Mouse (Mus musculus) heart, postnatal 0 days (tissue): Measurements from ENCODE around the gene Zswim8. TPM values are rescaled to one million over a fixed set of nuclear protein-coding genes. Genes with fewer than 3 reads are reported as not detected.
A peak's percentile ranks its signal among the peaks of the same experiment; 100 is the strongest.

Source experiments
- ATAC-seq: fragments of 200-750 bp; cut with Nextera tagmentation; 2 replicates; pipeline ENCODE4 v1.8.0; 2017; ENCODE audit warnings: low read depth, moderate number of reproducible peaks, moderate library complexity; ENCODE audit not compliant: insufficient read depth
- DNase-seq: peaks from one replicate; pipeline ENCODE4 v3.0.0-alpha.2; 2016; ENCODE audit warnings: low spot score
- H3K27ac ChIP-seq: fragments of 300-500 bp; sonication (generic); 2 replicates; pipeline ENCODE4 v1.5.1; 2014; ENCODE audit warnings: low read depth, mild to moderate bottlenecking
- H3K27me3 ChIP-seq: fragments of 300-500 bp; sonication (generic); 2 replicates; pipeline ENCODE4 v1.6.1; 2014; ENCODE audit warnings: low read length, mixed read lengths; ENCODE audit not compliant: control insufficient read depth, insufficient read depth
- H3K36me3 ChIP-seq: fragments of 300-500 bp; sonication (generic); replicated peaks from 2 replicates; pipeline ENCODE4 v1.6.1; 2014; ENCODE audit warnings: low read length, mixed read lengths; ENCODE audit not compliant: control insufficient read depth, insufficient read depth
- H3K4me1 ChIP-seq: fragments of 300-500 bp; sonication (generic); 2 replicates; pipeline ENCODE4 v1.6.1; 2014; ENCODE audit warnings: antibody characterized with exemption; ENCODE audit not compliant: control insufficient read depth, insufficient read depth
- H3K4me2 ChIP-seq: fragments of 300-500 bp; sonication (generic); 2 replicates; pipeline ENCODE4 v1.6.1; 2014; ENCODE audit warnings: low read depth, mild to moderate bottlenecking, low read length, moderate library complexity
- H3K4me3 ChIP-seq: fragments of 300-500 bp; sonication (generic); 2 replicates; pipeline ENCODE4 v1.5.1; 2014; ENCODE audit warnings: low read depth, low read length
- H3K9ac ChIP-seq: fragments of 300-500 bp; sonication (generic); replicated peaks from 2 replicates; pipeline ENCODE4 v1.6.1; 2014; ENCODE audit warnings: low read depth, low read length, mixed read lengths
- H3K9me3 ChIP-seq: fragments of 300-500 bp; sonication (generic); replicated peaks from 2 replicates; pipeline ENCODE4 v1.6.1; 2016; ENCODE audit warnings: low read length; ENCODE audit not compliant: control insufficient read depth
- CTCF ChIP-seq: IDR thresholded peaks from 2 replicates; pipeline ENCODE4 v1.5.1; 2016; ENCODE audit warnings: antibody characterized with exemption, control low read depth, low read depth
- EP300 ChIP-seq: IDR thresholded peaks from 2 replicates; pipeline ENCODE4 v1.6.1; 2016; ENCODE audit warnings: antibody characterized with exemption, low read depth
- WGBS: fragments of 180-500 bp; shearing (Covaris S2); extraction: QIAGEN DNeasy Blood & Tissue Kit; methylation state at CpG from one replicate; pipeline ENCODE4 v1.1.7; 2014; 5-methylcytosine and 5-hydroxymethylcytosine counted together
- microRNA-seq: library from miRNA; unstranded; fragments of <30 nt; microRNA quantifications from one replicate; pipeline ENCODE4, GENCODE M21; 2016
- polyA plus RNA-seq: library from polyadenylated mRNA; unstranded; fragments of >200 nt; fragmentation: Nextera tagmentation; extraction: Ambion mirVana; gene quantifications from 2 replicates; pipeline ENCODE4 v1.2.1, GENCODE M21; 2015
- total RNA-seq: library from RNA; depleted of rRNA; stranded (reverse); fragments of >200 nt; gene quantifications from 2 replicates; pipeline ENCODE4 v1.2.3, GENCODE M21; 2014; ENCODE audit warnings: low replicate concordance; rRNA removed

Zswim8 gene
- total and polyA plus RNA-seq, 2 experiments from 2014 or later, result 14.2 to 78.8 TPM

DNA sequence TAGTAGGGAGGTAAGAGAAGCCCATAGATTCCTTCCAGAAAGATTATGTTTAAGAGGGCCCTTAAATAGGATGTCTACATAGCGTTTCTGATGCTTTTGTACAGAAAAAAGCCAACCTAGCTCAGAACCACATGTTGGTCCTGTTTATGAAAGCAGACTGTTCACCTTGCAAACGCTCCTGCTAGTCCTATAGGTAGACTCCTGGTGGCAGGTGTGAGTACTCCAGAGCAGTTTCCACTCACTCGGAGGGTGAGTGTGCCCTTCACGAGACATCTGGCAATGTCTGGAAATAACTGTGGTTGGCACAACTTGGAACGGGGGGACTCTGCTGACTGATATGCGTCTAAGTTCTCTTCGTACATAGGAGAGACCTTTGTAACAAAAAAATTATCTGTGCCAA, 60.6 kb downstream of the Zswim8 start:
- ATAC-seq (no peak), DNase-seq (peak; percentile 48)
- H3K4me1 ChIP-seq, result peaks cover 45% of the 10 kb centered on the region
- H3K4me3 ChIP-seq, result no peak overlapping the region
- peak; percentile 16; the same call in 1 of the 2 replicates for TF ChIP-seq CTCF
- TF ChIP-seq EP300, result no peak
- H3K27me3 ChIP-seq, result no peaks in the 10 kb centered on the region
- peak overlapping the region; percentile 60; the same call in 1 of the 2 replicates for H3K9ac ChIP-seq
- 46% methylated on average over 7 of the region's 7 CpGs for WGBS
- peaks cover 48% of the 10 kb centered on the region for H3K36me3 ChIP-seq
- H3K27ac ChIP-seq, result peak overlapping the region; percentile 99
- H3K4me2 ChIP-seq, result 0 out of 2 replicates have a peak overlapping the region, but pooled peaks have one; percentile 2
- H3K9me3 ChIP-seq, result no peaks in the 10 kb centered on the region

DNA sequence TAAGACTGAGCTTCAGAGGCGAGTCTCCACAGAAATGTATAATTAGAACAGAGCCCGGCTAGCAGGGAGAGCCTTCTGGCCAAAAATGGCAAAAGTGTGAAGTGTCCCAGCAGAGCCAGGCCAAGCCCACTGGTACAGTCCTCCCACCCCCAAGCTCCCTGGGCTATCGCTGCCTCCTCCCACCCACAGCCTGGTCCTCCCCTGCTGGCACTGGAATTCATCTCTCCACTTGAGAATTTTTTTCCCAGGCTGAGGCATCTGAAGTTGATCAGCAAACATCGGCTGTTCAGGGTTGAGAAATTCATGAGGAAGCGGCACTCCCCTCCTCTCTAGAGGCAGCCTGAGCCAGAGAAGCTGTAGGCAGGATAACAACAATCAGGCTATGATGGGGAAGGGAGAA, 61.2 kb downstream of the Zswim8 start:
- ATAC-seq, result peak; percentile 82

DNA sequence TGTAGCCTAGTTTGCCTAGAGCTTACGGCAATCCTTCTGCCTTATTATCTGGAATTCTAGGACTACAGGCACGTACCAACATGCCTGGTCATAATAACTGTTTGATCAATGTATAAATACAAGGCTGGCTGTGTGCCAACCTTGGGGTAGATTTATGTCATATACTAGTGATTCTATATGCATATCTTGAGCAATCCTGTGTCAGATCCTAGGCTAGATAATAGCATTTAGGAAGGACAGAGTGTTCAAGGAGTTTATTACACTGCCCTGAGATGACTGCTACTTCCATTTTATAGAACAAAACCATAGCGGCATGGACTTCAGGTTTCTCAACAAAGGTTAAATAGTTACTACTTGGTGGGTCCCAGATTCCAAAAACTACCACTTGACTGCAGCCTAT, 64.6 kb downstream of the Zswim8 start:
- H3K4me1 ChIP-seq, result peaks cover 44% of the 10 kb centered on the region
- WGBS, result 95% methylated on average over 3 of the region's 3 CpGs

More for the DNA sequence above, 61.2 kb downstream of the Zswim8 start:
- WGBS, result 20% methylated on average over 5 of the region's 5 CpGs
- peaks cover 51% of the 10 kb centered on the region for H3K4me1 ChIP-seq
- peak overlapping the region; percentile 60; the same call in 1 of the 2 replicates for H3K9ac ChIP-seq
- peaks cover 41% of the 10 kb centered on the region for H3K36me3 ChIP-seq
- no peaks in the 10 kb centered on the region for H3K9me3 ChIP-seq
- H3K27me3 ChIP-seq, result no peaks in the 10 kb centered on the region
- peak overlapping the region; percentile 99 for H3K27ac ChIP-seq
- H3K4me3 ChIP-seq, result no peak overlapping the region
- DNase-seq, result peak; percentile 96
- TF ChIP-seq EP300, result no peak
- TF ChIP-seq CTCF, result peak; percentile 4; the same call in 1 of the 2 replicates
- no peak overlapping the region; the same call in 1 of the 2 replicates for H3K4me2 ChIP-seq

DNA sequence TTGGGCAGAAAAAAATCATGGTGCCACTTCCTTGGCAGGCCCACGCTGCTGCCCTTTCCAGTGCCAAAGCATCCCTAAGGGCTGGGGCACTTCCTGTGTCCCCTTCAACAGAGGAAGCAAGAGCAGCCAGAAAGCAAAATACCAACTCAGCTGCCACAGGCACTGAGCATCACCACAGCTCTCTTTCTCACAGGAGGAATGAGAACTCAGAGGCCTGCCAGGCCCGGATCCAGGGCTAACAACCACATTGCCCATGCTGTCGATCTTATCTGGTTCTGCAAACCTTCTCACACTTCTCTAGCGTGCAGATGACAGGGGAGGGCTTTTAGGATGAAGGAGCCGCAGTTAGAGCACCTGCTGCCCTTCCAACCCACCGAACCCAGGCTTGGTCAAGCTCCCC, 65.5 kb downstream of the Zswim8 start:
- Histone ChIP-seq H3K27me3 (no peaks in the 10 kb centered on the region), H3K4me1 (peaks cover 37% of the 10 kb centered on the region), H3K27ac (peak overlapping the region; percentile 57), H3K4me2 (no peak overlapping the region), H3K9ac (0 out of 2 replicates have a peak overlapping the region, but pooled peaks have one; percentile 3), H3K4me3 (no peak overlapping the region), H3K36me3 (peaks cover 32% of the 10 kb centered on the region), H3K9me3 (no peaks in the 10 kb centered on the region)
- ATAC-seq (no peak), DNase-seq (no peak)
- 25% methylated on average over 6 of the region's 6 CpGs for WGBS
- TF ChIP-seq CTCF (no peak), EP300 (no peak)

More for the DNA sequence above, 64.6 kb downstream of the Zswim8 start:
- DNase-seq, result no peak
- Histone ChIP-seq H3K4me3 (no peak overlapping the region), H3K4me2 (no peak overlapping the region), H3K9ac (no peak overlapping the region), H3K36me3 (peaks cover 25% of the 10 kb centered on the region), H3K27ac (peak overlapping the region; percentile 57; the same call in 1 of the 2 replicates), H3K9me3 (no peaks in the 10 kb centered on the region), H3K27me3 (no peaks in the 10 kb centered on the region)
- ATAC-seq, result no peak
- TF ChIP-seq EP300 (no peak), CTCF (no peak)

Small RNA genes within 50 kb of the gene (microRNA-seq; reads per million reads assigned to microRNA genes)
- gene Mir6946, result 1.4 reads per million

Other genes starting within 250 kb of the Zswim8 start
- 93.4 and 108 TPM in 2 replicates for gene Anxa7, start 227.4 kb upstream of the Zswim8 start, total RNA-seq
- 37.5 and 39.3 TPM in 2 replicates for gene Anxa7, start 227.4 kb upstream of the Zswim8 start, polyA plus RNA-seq
- 0.99 TPM in 1 of 2 replicates, not detected in the other for gene Mss51, start 210.7 kb upstream of the Zswim8 start, total RNA-seq
- gene Mss51, start 210.7 kb upstream of the Zswim8 start, polyA plus RNA-seq, result 0.16 and 0.20 TPM in 2 replicates
- 22.7 and 27.1 TPM in 2 replicates for gene Ppp3cb, start 161.0 kb upstream of the Zswim8 start, total RNA-seq
- 23.2 and 25.5 TPM in 2 replicates for gene Ppp3cb, start 161.0 kb upstream of the Zswim8 start, polyA plus RNA-seq
- 8.8 and 29.8 TPM in 2 replicates for gene Usp54, start 66.5 kb upstream of the Zswim8 start, total RNA-seq
- gene Usp54, start 66.5 kb upstream of the Zswim8 start, polyA plus RNA-seq, result 2.8 and 3.0 TPM in 2 replicates
- 17.7 and 25.0 TPM in 2 replicates for gene Myoz1, start 51.0 kb upstream of the Zswim8 start, total RNA-seq
- gene Myoz1, start 51.0 kb upstream of the Zswim8 start, polyA plus RNA-seq, result 11.5 and 13.0 TPM in 2 replicates
- 190 and 249 TPM in 2 replicates for gene Synpo2l, start 39.2 kb upstream of the Zswim8 start, total RNA-seq
- gene Synpo2l, start 39.2 kb upstream of the Zswim8 start, polyA plus RNA-seq, result 96.8 and 104 TPM in 2 replicates
- 71.2 and 91.6 TPM in 2 replicates for gene Sec24c, start 33.2 kb upstream of the Zswim8 start, total RNA-seq
- gene Sec24c, start 33.2 kb upstream of the Zswim8 start, polyA plus RNA-seq, result 42.6 and 42.9 TPM in 2 replicates
- 11.1 and 14.2 TPM in 2 replicates for gene Fut11, start 12.6 kb upstream of the Zswim8 start, total RNA-seq
- 11.4 and 11.9 TPM in 2 replicates for gene Fut11, start 12.6 kb upstream of the Zswim8 start, polyA plus RNA-seq
- gene Chchd1, start 4.5 kb upstream of the Zswim8 start, total RNA-seq, result 159 and 181 TPM in 2 replicates
- gene Chchd1, start 4.5 kb upstream of the Zswim8 start, polyA plus RNA-seq, result 243 and 251 TPM in 2 replicates
- gene Ndst2, start 27.0 kb downstream of the Zswim8 start, total RNA-seq, result 8.0 and 20.3 TPM in 2 replicates
- gene Ndst2, start 27.0 kb downstream of the Zswim8 start, polyA plus RNA-seq, result 7.8 and 8.5 TPM in 2 replicates
- 74.5 and 107 TPM in 2 replicates for gene Camk2g, start 86.5 kb downstream of the Zswim8 start, total RNA-seq
- 60.8 and 72.5 TPM in 2 replicates for gene Camk2g, start 86.5 kb downstream of the Zswim8 start, polyA plus RNA-seq
- 3.3 and 4.2 TPM in 2 replicates for gene Plau, start 129.1 kb downstream of the Zswim8 start, total RNA-seq
- 0.84 and 0.89 TPM in 2 replicates for gene Plau, start 129.1 kb downstream of the Zswim8 start, polyA plus RNA-seq
- 124 and 140 TPM in 2 replicates for gene Vcl, start 221.8 kb downstream of the Zswim8 start, total RNA-seq
- gene Vcl, start 221.8 kb downstream of the Zswim8 start, polyA plus RNA-seq, result 42.3 and 50.2 TPM in 2 replicates